Mouse (Mus musculus) stomach, postnatal 0 days (tissue): ENCODE results near the gene 4933430I17Rik. TPM values are rescaled to one million over a fixed set of nuclear protein-coding genes. Genes with fewer than 3 reads are reported as not detected.
A peak's percentile ranks its signal among the peaks of the same experiment; 100 is the strongest.
"Not testable (repeated sequence)": the region's sequence is repeated elsewhere in the genome, so short reads cannot be mapped to it uniquely, and the experiment has no call there.

Experiments used
- ATAC-seq: fragments of 200-750 bp; cut with Nextera tagmentation; 2 replicates; pipeline ENCODE4 v1.8.0; 2017; ENCODE audit not compliant: low FRiP score, low TSS enrichment
- DNase-seq: peaks from one replicate; pipeline ENCODE4 v3.0.0-alpha.2; 2016; ENCODE audit warnings: low spot score
- H3K27ac ChIP-seq: fragments of 300-500 bp; sonication (generic); replicated peaks from 2 replicates; pipeline ENCODE4 v1.5.1; 2014; ENCODE audit warnings: mild to moderate bottlenecking, control low read depth
- H3K27me3 ChIP-seq: fragments of 300-500 bp; sonication (generic); 2 replicates; pipeline ENCODE4 v1.6.1; 2014; ENCODE audit warnings: low read length; ENCODE audit not compliant: control insufficient read depth, insufficient read depth
- H3K36me3 ChIP-seq: fragments of 300-500 bp; sonication (generic); 2 replicates; pipeline ENCODE4 v1.6.1; 2014; ENCODE audit warnings: low read length, mixed read lengths; ENCODE audit not compliant: control insufficient read depth, insufficient read depth
- H3K4me1 ChIP-seq: fragments of 300-500 bp; sonication (generic); replicated peaks from 2 replicates; pipeline ENCODE4 v1.6.1; 2014; ENCODE audit warnings: antibody characterized with exemption; ENCODE audit not compliant: control insufficient read depth, insufficient read depth
- H3K4me2 ChIP-seq: fragments of 300-500 bp; sonication (generic); replicated peaks from 2 replicates; pipeline ENCODE4 v1.6.1; 2014; ENCODE audit warnings: low read depth, mild to moderate bottlenecking, control low read depth, moderate library complexity
- H3K4me3 ChIP-seq: fragments of 300-500 bp; sonication (generic); 2 replicates; pipeline ENCODE4 v1.5.1; 2014; ENCODE audit warnings: low read depth, low read length, control low read depth
- H3K9ac ChIP-seq: fragments of 300-500 bp; sonication (generic); 2 replicates; pipeline ENCODE4 v1.6.1; 2014; ENCODE audit warnings: mild to moderate bottlenecking, low read length, control low read depth, mixed read lengths
- H3K9me3 ChIP-seq: fragments of 300-500 bp; sonication (generic); 2 replicates; pipeline ENCODE4 v1.6.1; 2016; ENCODE audit warnings: low read length; ENCODE audit not compliant: control insufficient read depth
- CTCF ChIP-seq: IDR thresholded peaks from 2 replicates; pipeline ENCODE4 v1.5.1; 2016; ENCODE audit warnings: antibody characterized with exemption, low read depth, mild to moderate bottlenecking, moderate library complexity
- EP300 ChIP-seq: optimal IDR thresholded peaks from 2 replicates; pipeline ENCODE3; 2016; ENCODE audit warnings: antibody characterized with exemption
- WGBS: fragments of 180-500 bp; shearing (Covaris S2); extraction: QIAGEN DNeasy Blood & Tissue Kit; methylation state at CpG from one replicate; pipeline ENCODE4 v1.1.7; 2014; 5-methylcytosine and 5-hydroxymethylcytosine counted together
- polyA plus RNA-seq: library from polyadenylated mRNA; unstranded; fragments of >200 nt; fragmentation: Nextera tagmentation; extraction: Ambion mirVana; gene quantifications from 2 replicates; pipeline ENCODE4 v1.2.1, GENCODE M21; 2015

Gene 4933430I17Rik
- polyA plus RNA-seq, 1 experiment from 2014 or later: 0.18 TPM

- no peak for DNase-seq
- H3K4me3 ChIP-seq: no peak overlapping the region
- 81% methylated on average over 8 of the region's 8 CpGs for WGBS
Observed at GRCm38 (mm10) chr4:62587067-62587466, 61.9 kb downstream of the 4933430I17Rik start.

GRCm38 (mm10) chr4:62590878-62591277, 65.7 kb downstream of the 4933430I17Rik start:
- H3K4me1 ChIP-seq: no peaks in the 10 kb centered on the region
- ATAC-seq (no peak), DNase-seq (no peak)
- H3K9me3 ChIP-seq: no peaks in the 10 kb centered on the region
- WGBS: 96% methylated on average over 1 of the region's 1 CpGs
- no peak for TF ChIP-seq CTCF
- TF ChIP-seq EP300: no peak
- no peak overlapping the region for H3K4me3 ChIP-seq
- H3K4me2 ChIP-seq: no peak overlapping the region
- no peak overlapping the region; the same call in 1 of the 2 replicates for H3K27ac ChIP-seq
- H3K9ac ChIP-seq: no peak overlapping the region
- H3K27me3 ChIP-seq: no peaks in the 10 kb centered on the region
- no peaks in the 10 kb centered on the region for H3K36me3 ChIP-seq

More at GRCm38 (mm10) chr4:62587067-62587466, 61.9 kb downstream of the 4933430I17Rik start:
- no peak for TF ChIP-seq EP300
- no peak for TF ChIP-seq CTCF
- no peaks in the 10 kb centered on the region for H3K9me3 ChIP-seq
- no peak overlapping the region for H3K4me2 ChIP-seq
- H3K9ac ChIP-seq: no peak overlapping the region
- no peak overlapping the region for H3K27ac ChIP-seq
- H3K36me3 ChIP-seq: no peaks in the 10 kb centered on the region
- H3K4me1 ChIP-seq: peaks cover 8% of the 10 kb centered on the region; the same call in 1 of the 2 replicates
- H3K27me3 ChIP-seq: no peaks in the 10 kb centered on the region
- no peak for ATAC-seq

GRCm38 (mm10) chr4:62591326-62591725, 66.2 kb downstream of the 4933430I17Rik start:
- no peaks in the 10 kb centered on the region for H3K36me3 ChIP-seq
- 18% methylated on average over 11 of the region's 11 CpGs for WGBS
- H3K9ac ChIP-seq: no peak overlapping the region
- H3K4me2 ChIP-seq: no peak overlapping the region
- H3K4me3 ChIP-seq: no peak overlapping the region
- H3K9me3 ChIP-seq: no peaks in the 10 kb centered on the region
- no peaks in the 10 kb centered on the region for H3K27me3 ChIP-seq
- DNase-seq (peak; percentile 51), ATAC-seq (peak; percentile 53; the same call in 1 of the 2 replicates)
- no peaks in the 10 kb centered on the region for H3K4me1 ChIP-seq
- no peak for TF ChIP-seq EP300
- no peak for TF ChIP-seq CTCF
- no peak overlapping the region for H3K27ac ChIP-seq

GRCm38 (mm10) chr4:62593546-62594240, 68.5 kb downstream of the 4933430I17Rik start:
- H3K4me3 ChIP-seq, H3K9me3 ChIP-seq, H3K36me3 ChIP-seq, H3K9ac ChIP-seq, H3K27me3 ChIP-seq, ATAC-seq, H3K27ac ChIP-seq, H3K4me1 ChIP-seq, H3K4me2 ChIP-seq, DNase-seq: not testable (repeated sequence)
- 91% methylated on average over 24 of the region's 24 CpGs for WGBS

GRCm38 (mm10) chr4:62594442-62594841, 69.3 kb downstream of the 4933430I17Rik start:
- no peaks in the 10 kb centered on the region for H3K4me1 ChIP-seq
- 61% methylated on average over 5 of the region's 5 CpGs for WGBS
- DNase-seq (no peak), ATAC-seq (no peak)
- H3K9me3 ChIP-seq: no peaks in the 10 kb centered on the region
- no peak for TF ChIP-seq CTCF
- TF ChIP-seq EP300: no peak
- H3K4me3 ChIP-seq: no peak overlapping the region
- no peak overlapping the region for H3K4me2 ChIP-seq
- no peak overlapping the region for H3K9ac ChIP-seq
- no peaks in the 10 kb centered on the region for H3K27me3 ChIP-seq
- H3K36me3 ChIP-seq: no peaks in the 10 kb centered on the region
- no peak overlapping the region for H3K27ac ChIP-seq

GRCm38 (mm10) chr4:62596051-62596450, 70.9 kb downstream of the 4933430I17Rik start:
- WGBS: 47% methylated on average over 5 of the region's 5 CpGs
- Histone ChIP-seq H3K4me1 (no peaks in the 10 kb centered on the region), H3K9me3 (no peaks in the 10 kb centered on the region), H3K27ac (no peak overlapping the region), H3K27me3 (no peaks in the 10 kb centered on the region), H3K4me2 (no peak overlapping the region), H3K36me3 (no peaks in the 10 kb centered on the region), H3K9ac (no peak overlapping the region), H3K4me3 (no peak overlapping the region)
- DNase-seq (peak; percentile 12), ATAC-seq (no peak)
- TF ChIP-seq CTCF (no peak), EP300 (no peak)

Other genes with a start within 250 kb of the 4933430I17Rik start
- gene Fkbp15, start 164.8 kb upstream of the 4933430I17Rik start, polyA plus RNA-seq: 15.0 and 16.2 TPM in 2 replicates
- 51.4 and 55.0 TPM in 2 replicates for gene Slc31a1, start 164.6 kb upstream of the 4933430I17Rik start, polyA plus RNA-seq
- 83.6 and 91.5 TPM in 2 replicates for gene Cdc26, start 116.7 kb upstream of the 4933430I17Rik start, polyA plus RNA-seq
- 7.5 and 7.6 TPM in 2 replicates for gene Prpf4, start 116.6 kb upstream of the 4933430I17Rik start, polyA plus RNA-seq
- 0.23 and 0.24 TPM in 2 replicates for gene Rnf183, start 90.1 kb upstream of the 4933430I17Rik start, polyA plus RNA-seq
- 2.3 and 2.7 TPM in 2 replicates for gene Wdr31, start 54.5 kb upstream of the 4933430I17Rik start, polyA plus RNA-seq
- 32.5 and 38.1 TPM in 2 replicates for gene Bspry, start 45.3 kb upstream of the 4933430I17Rik start, polyA plus RNA-seq
- gene Hdhd3, start 21.9 kb upstream of the 4933430I17Rik start, polyA plus RNA-seq: 23.5 and 26.0 TPM in 2 replicates
- 161 and 178 TPM in 2 replicates for gene Alad, start 5.5 kb upstream of the 4933430I17Rik start, polyA plus RNA-seq
- gene Pole3, start 301 bp upstream of the 4933430I17Rik start, polyA plus RNA-seq: 52.4 and 55.5 TPM in 2 replicates
- gene Rgs3, start 34.5 kb downstream of the 4933430I17Rik start, polyA plus RNA-seq: 26.4 and 30.0 TPM in 2 replicates